Mouse (Mus musculus): ENCODE results near the gene Ppt1. TPM values are rescaled to one million over a fixed set of nuclear protein-coding genes. Genes with fewer than 3 reads are reported as not detected.

The Ppt1 gene
- polyA plus RNA-seq, 1 experiment from 2014 or later: 61.2 TPM

DNA sequence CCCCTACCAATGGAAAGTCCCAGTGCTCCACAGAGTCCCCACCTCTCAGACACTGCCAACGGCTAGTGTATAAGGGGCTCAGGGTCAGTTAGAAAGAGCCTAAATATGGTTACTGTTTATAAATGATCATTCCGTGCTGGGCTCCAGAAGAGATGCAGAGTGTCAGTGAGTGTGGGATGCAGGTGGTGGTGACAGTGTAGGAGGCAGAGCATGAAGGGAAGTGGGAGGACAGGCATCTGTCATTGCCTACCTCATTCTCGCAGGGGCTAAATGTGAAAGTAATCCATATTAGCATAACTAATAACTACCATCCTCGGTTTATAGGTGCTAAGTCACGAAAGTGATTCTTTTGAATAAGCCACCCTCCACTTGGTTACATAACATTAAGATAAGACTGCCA, 34.7 kb downstream of the Ppt1 start:
- no peak overlapping the region for H3K4me2 ChIP-seq
- no peak overlapping the region for H3K27ac ChIP-seq (replicated peaks)
- H3K9me3 ChIP-seq: no peaks in the 10 kb centered on the region
- no peak overlapping the region for H3K9ac ChIP-seq
- H3K4me3 ChIP-seq: no peak overlapping the region
- no peaks in the 10 kb centered on the region for H3K27me3 ChIP-seq (replicated peaks)
- H3K4me1 ChIP-seq: peaks cover 12% of the 10 kb centered on the region; the same call in 1 of the 2 replicates
- H3K36me3 ChIP-seq: peaks cover 64% of the 10 kb centered on the region
- ATAC-seq (ENCODE audit: extremely low read depth, insufficient number of reproducible peaks, low FRiP score, low TSS enrichment): no peak
- 75% methylated on average over 5 of the region's 5 CpGs for whole genome bisulfite sequencing

- no peak overlapping the region for H3K4me3 ChIP-seq
- peaks cover 12% of the 10 kb centered on the region; the same call in 1 of the 2 replicates for H3K4me1 ChIP-seq
- no peak overlapping the region for H3K27ac ChIP-seq (replicated peaks)
- ATAC-seq (ENCODE audit: extremely low read depth, insufficient number of reproducible peaks, low FRiP score, low TSS enrichment): no peak
- H3K36me3 ChIP-seq: peaks cover 59% of the 10 kb centered on the region
- H3K9me3 ChIP-seq: no peaks in the 10 kb centered on the region
- no peak overlapping the region for H3K9ac ChIP-seq
- no peaks in the 10 kb centered on the region for H3K27me3 ChIP-seq (replicated peaks)
- no peak overlapping the region for H3K4me2 ChIP-seq
- WGBS: 93% methylated on average over 11 of the region's 11 CpGs
These were observed 35.2 kb downstream of the Ppt1 start for GRCm38 (mm10) chr4:122871269-122871668.

GRCm38 (mm10) chr4:122871989-122872388, 35.9 kb downstream of the Ppt1 start:
- 70% methylated on average over 2 of the region's 2 CpGs for WGBS
- peaks cover 12% of the 10 kb centered on the region; the same call in 1 of the 2 replicates for H3K4me1 ChIP-seq
- ATAC-seq (ENCODE audit: extremely low read depth, insufficient number of reproducible peaks, low FRiP score, low TSS enrichment): no peak

DNA sequence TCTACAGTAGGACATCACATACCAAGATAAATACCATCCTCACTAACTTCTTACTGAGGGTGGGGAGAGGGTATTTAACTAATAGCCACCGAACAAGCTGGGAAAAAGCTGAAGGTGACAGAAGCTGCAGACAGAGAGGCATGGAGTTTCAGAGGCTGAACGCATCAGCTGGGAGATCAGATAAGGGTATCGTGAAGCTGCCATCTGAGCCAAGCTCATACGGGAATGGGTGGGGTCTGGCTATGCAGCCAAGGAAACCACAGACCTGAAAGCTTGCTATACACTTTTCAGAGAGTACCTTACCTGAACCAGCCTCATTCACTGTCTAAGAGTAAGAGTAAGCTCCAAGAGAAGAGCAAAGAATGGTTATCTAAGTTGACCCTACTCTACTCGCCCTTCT, 37.0 kb downstream of the Ppt1 start:
- Histone ChIP-seq H3K4me2 (no peak overlapping the region), H3K4me3 (no peak overlapping the region), H3K9ac (no peak overlapping the region), H3K9me3 (no peaks in the 10 kb centered on the region), H3K4me1 (peaks cover 12% of the 10 kb centered on the region), H3K27me3 (replicated peaks) (no peaks in the 10 kb centered on the region), H3K27ac (replicated peaks) (no peak overlapping the region), H3K36me3 (peaks cover 43% of the 10 kb centered on the region)
- 52% methylated on average over 5 of the region's 5 CpGs for WGBS
- no peak for ATAC-seq (ENCODE audit: extremely low read depth, insufficient number of reproducible peaks, low FRiP score, low TSS enrichment)

More at GRCm38 (mm10) chr4:122871989-122872388, 35.9 kb downstream of the Ppt1 start:
- no peak overlapping the region for H3K4me2 ChIP-seq
- H3K27me3 ChIP-seq (replicated peaks): no peaks in the 10 kb centered on the region
- no peak overlapping the region for H3K9ac ChIP-seq
- H3K9me3 ChIP-seq: no peaks in the 10 kb centered on the region
- H3K27ac ChIP-seq (replicated peaks): no peak overlapping the region
- H3K4me3 ChIP-seq: no peak overlapping the region
- H3K36me3 ChIP-seq: peaks cover 52% of the 10 kb centered on the region

DNA sequence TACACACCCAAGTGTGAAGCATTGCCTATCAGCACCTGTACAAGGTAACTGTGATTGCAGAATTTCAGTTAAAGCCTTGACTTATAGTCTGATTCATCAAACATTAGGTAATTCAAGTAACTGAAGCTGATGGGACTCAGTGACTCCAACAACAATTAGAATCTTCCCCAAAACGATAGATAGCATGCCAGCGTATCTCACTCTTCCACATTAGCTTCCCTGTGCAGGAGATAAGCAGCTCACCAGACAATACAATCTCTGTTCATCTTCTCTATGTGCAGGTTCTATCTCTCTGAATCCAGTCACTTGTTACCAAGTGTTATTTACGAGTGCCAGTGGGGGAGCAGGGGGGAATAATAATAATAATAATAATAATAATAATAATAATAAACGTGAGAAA, 37.5 kb downstream of the Ppt1 start:
- peaks cover 16% of the 10 kb centered on the region for H3K4me1 ChIP-seq
- 65% methylated on average over 4 of the region's 4 CpGs for WGBS
- ATAC-seq (ENCODE audit: extremely low read depth, insufficient number of reproducible peaks, low FRiP score, low TSS enrichment): no peak
- H3K9me3 ChIP-seq: no peaks in the 10 kb centered on the region
- H3K36me3 ChIP-seq: peaks cover 38% of the 10 kb centered on the region
- no peaks in the 10 kb centered on the region for H3K27me3 ChIP-seq (replicated peaks)
- no peak overlapping the region for H3K27ac ChIP-seq (replicated peaks)
- H3K4me3 ChIP-seq: no peak overlapping the region
- H3K9ac ChIP-seq: no peak overlapping the region
- no peak overlapping the region for H3K4me2 ChIP-seq

DNA sequence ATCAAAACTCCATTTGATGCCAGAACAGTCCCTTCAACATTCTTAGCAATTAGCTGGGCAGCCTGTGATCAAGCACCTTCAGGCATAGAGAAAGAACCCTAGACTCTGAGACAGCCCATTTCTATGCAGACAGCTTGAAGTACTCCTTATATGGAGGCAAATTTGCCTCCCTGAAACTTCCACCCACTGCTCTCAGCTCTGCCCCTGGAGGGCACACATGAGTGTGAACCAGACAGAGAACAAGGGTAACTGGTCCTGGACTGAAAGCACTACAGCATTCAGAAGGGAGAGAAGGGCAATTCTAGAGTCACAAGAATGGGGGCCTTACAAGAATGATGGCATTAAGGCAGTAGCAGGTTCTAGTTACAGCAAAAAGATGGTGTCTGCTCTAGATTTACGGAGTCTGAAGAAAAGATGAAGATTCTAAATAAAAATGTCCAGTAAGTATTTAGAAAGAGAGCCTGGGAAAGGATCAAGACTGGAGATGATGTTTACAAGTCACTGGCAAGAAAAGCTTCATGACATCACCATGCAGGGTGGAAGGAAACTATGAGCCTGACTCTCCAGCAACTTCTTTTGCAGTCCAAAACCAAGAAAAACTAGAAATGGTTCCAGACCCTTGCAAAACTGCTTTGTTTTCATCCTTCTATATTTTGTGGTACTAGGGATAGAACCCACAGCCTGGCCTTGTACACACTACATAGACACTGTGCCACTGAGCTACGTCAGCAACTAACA, 42.5 kb downstream of the Ppt1 start:
- H3K36me3 ChIP-seq: no peaks in the 10 kb centered on the region; the same call in 1 of the 2 replicates
- H3K4me2 ChIP-seq: no peak overlapping the region
- peaks cover 36% of the 10 kb centered on the region for H3K4me1 ChIP-seq
- H3K9ac ChIP-seq: peak overlapping the region; percentile 28; the same call in 1 of the 2 replicates
- H3K27ac ChIP-seq (replicated peaks): peak overlapping the region; percentile 56; the same call in 1 of the 2 replicates
- H3K9me3 ChIP-seq: no peaks in the 10 kb centered on the region
- ATAC-seq (ENCODE audit: extremely low read depth, insufficient number of reproducible peaks, low FRiP score, low TSS enrichment): no peak
- WGBS: 90% methylated on average over 2 of the region's 2 CpGs
- H3K4me3 ChIP-seq: no peak overlapping the region
- no peaks in the 10 kb centered on the region for H3K27me3 ChIP-seq (replicated peaks)

DNA sequence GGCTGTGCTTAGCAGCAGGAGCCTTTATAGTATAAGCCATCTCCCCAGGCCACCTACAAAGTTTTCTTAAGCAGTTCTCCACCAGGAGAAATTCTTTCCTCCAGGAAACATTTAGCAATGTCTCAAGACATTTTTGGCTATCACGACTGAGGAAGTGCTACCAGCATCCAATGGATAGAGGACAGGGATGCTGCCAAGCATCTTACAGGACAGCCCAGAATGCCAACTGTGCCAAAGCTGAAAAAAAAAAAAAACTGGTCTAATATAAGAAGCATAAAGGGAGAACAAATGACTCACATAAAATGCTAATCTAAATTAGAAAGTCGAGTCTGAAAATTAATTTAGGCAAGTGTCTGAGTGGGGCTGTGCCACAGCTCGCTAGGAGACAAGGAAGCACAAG, 46.5 kb downstream of the Ppt1 start:
- 72% methylated on average over 3 of the region's 3 CpGs for WGBS

GRCm38 (mm10) chr4:122883294-122883693, 47.3 kb downstream of the Ppt1 start:
- ATAC-seq (ENCODE audit: extremely low read depth, insufficient number of reproducible peaks, low FRiP score, low TSS enrichment): no peak
- Histone ChIP-seq H3K9ac (0 out of 2 replicates have a peak overlapping the region, but pooled peaks have one; percentile 94), H3K4me3 (peak overlapping the region; percentile 92)

More for the DNA sequence above, 46.5 kb downstream of the Ppt1 start:
- Histone ChIP-seq H3K27me3 (replicated peaks) (no peaks in the 10 kb centered on the region), H3K4me2 (no peak overlapping the region), H3K27ac (replicated peaks) (0 out of 2 replicates have a peak overlapping the region, but pooled peaks have one; percentile 28), H3K36me3 (no peaks in the 10 kb centered on the region; the same call in 1 of the 2 replicates), H3K9me3 (no peaks in the 10 kb centered on the region), H3K4me1 (peaks cover 55% of the 10 kb centered on the region), H3K9ac (no peak overlapping the region), H3K4me3 (no peak overlapping the region)
- no peak for ATAC-seq (ENCODE audit: extremely low read depth, insufficient number of reproducible peaks, low FRiP score, low TSS enrichment)

GRCm38 (mm10) chr4:122884051-122884450, 48.0 kb downstream of the Ppt1 start:
- peak overlapping the region; percentile 92 for H3K4me3 ChIP-seq
- peak overlapping the region; percentile 100 for H3K27ac ChIP-seq (replicated peaks)
- H3K9ac ChIP-seq: peak overlapping the region; percentile 94
- H3K4me1 ChIP-seq: peaks cover 46% of the 10 kb centered on the region
- H3K27me3 ChIP-seq (replicated peaks): no peaks in the 10 kb centered on the region
- peak overlapping the region; percentile 75 for H3K4me2 ChIP-seq
- WGBS: 43% methylated on average over 2 of the region's 2 CpGs
- H3K36me3 ChIP-seq: no peaks in the 10 kb centered on the region
- no peak for ATAC-seq (ENCODE audit: extremely low read depth, insufficient number of reproducible peaks, low FRiP score, low TSS enrichment)
- H3K9me3 ChIP-seq: no peaks in the 10 kb centered on the region

More at GRCm38 (mm10) chr4:122883294-122883693, 47.3 kb downstream of the Ppt1 start:
- no peaks in the 10 kb centered on the region for H3K27me3 ChIP-seq (replicated peaks)
- H3K4me2 ChIP-seq: peak overlapping the region; percentile 75
- WGBS: 84% methylated on average over 3 of the region's 3 CpGs
- no peaks in the 10 kb centered on the region for H3K9me3 ChIP-seq
- no peak overlapping the region for H3K27ac ChIP-seq (replicated peaks)
- peaks cover 53% of the 10 kb centered on the region for H3K4me1 ChIP-seq
- no peaks in the 10 kb centered on the region; the same call in 1 of the 2 replicates for H3K36me3 ChIP-seq

DNA sequence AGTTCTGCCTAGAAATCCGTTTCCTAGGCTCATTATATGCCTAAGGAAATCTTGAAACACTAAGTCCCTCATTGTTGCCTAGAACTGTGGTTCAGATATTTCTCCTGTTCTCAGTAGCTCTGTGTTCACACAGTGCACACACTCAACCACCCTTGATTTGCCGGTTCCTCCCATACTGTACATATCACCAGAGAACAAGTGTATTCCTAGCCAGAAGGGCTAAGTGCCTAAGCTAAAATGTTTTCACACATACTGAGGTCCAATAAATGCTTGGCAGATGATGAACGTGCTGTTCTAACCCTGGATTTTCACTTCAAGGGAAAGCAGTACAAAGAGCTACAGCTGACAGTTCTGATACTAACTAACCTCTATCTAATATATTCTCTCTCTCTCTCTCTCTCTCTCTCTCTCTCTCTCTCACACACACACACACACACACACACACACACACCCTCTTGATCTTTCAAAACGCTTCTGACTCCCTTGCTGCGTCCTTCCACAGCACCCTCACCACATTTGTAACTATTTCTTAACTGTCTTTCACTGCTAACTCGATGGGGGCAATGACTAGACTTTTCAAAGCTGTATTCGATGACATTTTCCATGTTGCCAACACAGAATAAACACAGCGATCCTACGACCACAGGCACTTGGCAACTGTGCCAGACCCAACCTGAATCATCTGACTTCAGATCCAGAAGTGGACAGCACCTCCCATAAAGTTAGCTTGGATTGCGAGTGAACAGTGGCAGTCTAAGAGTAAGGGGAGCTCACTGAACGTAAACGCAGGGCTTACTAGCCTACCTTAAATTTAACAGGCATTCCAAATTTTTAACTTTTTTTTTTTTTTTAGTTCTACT, 48.7 kb downstream of the Ppt1 start:
- H3K9ac ChIP-seq: peak overlapping the region; percentile 94
- H3K27me3 ChIP-seq (replicated peaks): no peaks in the 10 kb centered on the region
- WGBS: 25% methylated on average over 12 of the region's 12 CpGs
- ATAC-seq (ENCODE audit: extremely low read depth, insufficient number of reproducible peaks, low FRiP score, low TSS enrichment): no peak
- H3K9me3 ChIP-seq: no peaks in the 10 kb centered on the region
- peak overlapping the region; percentile 92 for H3K4me3 ChIP-seq
- H3K36me3 ChIP-seq: no peaks in the 10 kb centered on the region
- peaks cover 46% of the 10 kb centered on the region for H3K4me1 ChIP-seq
- peak overlapping the region; percentile 75 for H3K4me2 ChIP-seq
- H3K27ac ChIP-seq (replicated peaks): peak overlapping the region; percentile 100
